In genomic region chrX:57798394-57798793, GRCm38 (mm10) we compare ENCODE assay signal across 19 mouse cellular contexts.
DNase-seq lines count a peak whose midpoint lies in the region; ATAC-seq lines count a peak whose summit lies in the region.
"Had no signal": no experiment of that assay in that cellular context is flagged by ENCODE, and none has a peak within 500 bp of the region (broad histone marks: within the 10 kb centered on the region; RNA-seq: fewer than 3 reads in every experiment).

No protein-coding gene starts in this region.

- 31% methylated on average over 3 of the region's 3 CpGs for WGBS in heart, embryonic 15.5 days
- 17% methylated on average over 3 of the region's 3 CpGs for WGBS in forebrain, embryonic 13.5 days
- WGBS in hindbrain, embryonic 12.5 days = 62% methylated on average over 3 of the region's 3 CpGs
- 35% methylated on average over 3 of the region's 3 CpGs for WGBS in midbrain, embryonic 15.5 days

- H3K4me2 ChIP-seq in heart, embryonic 15.5 days = no peak overlapping the region
- peak overlapping the region; percentile 33 for H3K4me2 ChIP-seq in forebrain, embryonic 13.5 days
- no peak overlapping the region for H3K4me2 ChIP-seq in hindbrain, embryonic 12.5 days (replicated peaks)
- peak overlapping the region; percentile 15; the same call in 1 of the 2 replicates for H3K4me2 ChIP-seq in midbrain, embryonic 15.5 days
- H3K4me2 ChIP-seq: liver, embryonic 12.5 days; lung, embryonic 15.5 days had no signal

- no peaks in the 10 kb centered on the region for H3K36me3 ChIP-seq in heart, embryonic 15.5 days
- no peaks in the 10 kb centered on the region for H3K36me3 ChIP-seq in forebrain, embryonic 13.5 days (ENCODE audit: poor library complexity, severe bottlenecking)
- no peaks in the 10 kb centered on the region for H3K36me3 ChIP-seq in hindbrain, embryonic 12.5 days
- no peaks in the 10 kb centered on the region for H3K36me3 ChIP-seq in midbrain, embryonic 15.5 days (replicated peaks)
- H3K36me3 ChIP-seq: embryonic facial prominence, embryonic 10.5 days; liver, embryonic 12.5 days; lung, embryonic 15.5 days had no signal

- H3K4me1 ChIP-seq in heart, embryonic 15.5 days (replicated peaks) = 0 out of 2 replicates have a peak, but pooled peaks cover 3% of the 10 kb centered on the region
- peaks cover 8% of the 10 kb centered on the region; the same call in 1 of the 2 replicates for H3K4me1 ChIP-seq in forebrain, embryonic 13.5 days
- H3K4me1 ChIP-seq in hindbrain, embryonic 12.5 days = no peaks in the 10 kb centered on the region
- 0 out of 2 replicates have a peak, but pooled peaks cover 4% of the 10 kb centered on the region for H3K4me1 ChIP-seq in midbrain, embryonic 15.5 days
- H3K4me1 ChIP-seq: embryonic facial prominence, embryonic 10.5 days; liver, embryonic 12.5 days; lung, embryonic 15.5 days had no signal

- H3K9me3 ChIP-seq in heart, embryonic 15.5 days (replicated peaks) = no peaks in the 10 kb centered on the region
- H3K9me3 ChIP-seq in forebrain, embryonic 13.5 days (replicated peaks) = no peaks in the 10 kb centered on the region
- H3K9me3 ChIP-seq in hindbrain, embryonic 12.5 days (replicated peaks) = no peaks in the 10 kb centered on the region
- no peaks in the 10 kb centered on the region for H3K9me3 ChIP-seq in midbrain, embryonic 15.5 days
- H3K9me3 ChIP-seq: embryonic facial prominence, embryonic 10.5 days; liver, embryonic 12.5 days; lung, embryonic 15.5 days had no signal

- DNase-seq in heart, postnatal 14 days = no peak
- no peak for DNase-seq in embryo, embryonic 9.5 days (ENCODE audit: extremely low spot score)
- DNase-seq in spleen, adult 18-20 months = no peak
- no peak for DNase-seq in embryo, embryonic 10 days (ENCODE audit: low spot score)
- DNase-seq: cerebellum, adult 11-12 months; cerebellum, postnatal 25 days; gastrocnemius, postnatal 36 days; kidney, postnatal 14 days; right cerebral cortex, postnatal 25 days had no signal

- intact Hi-C loops in heart, postnatal 14 days (cut with DNase I) = no loop called here

- ATAC-seq in heart, embryonic 15.5 days (replicated peaks; ENCODE audit: insufficient number of reproducible peaks, insufficient read depth, low FRiP score, low read depth) = no peak
- peak; percentile 61 for ATAC-seq in forebrain, embryonic 13.5 days
- ATAC-seq in hindbrain, embryonic 12.5 days (ENCODE audit: low FRiP score) = no peak
- peak; percentile 74 for ATAC-seq in midbrain, embryonic 15.5 days (replicated peaks)
- ATAC-seq: intestine, postnatal 0 days; liver, embryonic 12.5 days had no signal

- no peaks in the 10 kb centered on the region for H3K27me3 ChIP-seq in heart, embryonic 15.5 days
- no peaks in the 10 kb centered on the region for H3K27me3 ChIP-seq in forebrain, embryonic 13.5 days
- no peaks in the 10 kb centered on the region for H3K27me3 ChIP-seq in hindbrain, embryonic 12.5 days
- no peaks in the 10 kb centered on the region for H3K27me3 ChIP-seq in midbrain, embryonic 15.5 days (replicated peaks)
- H3K27me3 ChIP-seq: liver, embryonic 12.5 days; lung, embryonic 15.5 days had no signal

- H3K27ac ChIP-seq in heart, embryonic 15.5 days = 0 out of 2 replicates have a peak overlapping the region, but pooled peaks have one; percentile 20
- H3K27ac ChIP-seq in forebrain, embryonic 13.5 days = peak overlapping the region; percentile 57; the same call in 1 of the 2 replicates
- peak overlapping the region; percentile 62 for H3K27ac ChIP-seq in hindbrain, embryonic 12.5 days
- 0 out of 2 replicates have a peak overlapping the region, but pooled peaks have one; percentile 34 for H3K27ac ChIP-seq in midbrain, embryonic 15.5 days
- H3K27ac ChIP-seq: embryonic facial prominence, embryonic 10.5 days; liver, embryonic 12.5 days; lung, embryonic 15.5 days; stomach, postnatal 0 days had no signal

- no peak overlapping the region for H3K9ac ChIP-seq in heart, embryonic 15.5 days
- H3K9ac ChIP-seq in forebrain, embryonic 13.5 days = no peak overlapping the region
- no peak overlapping the region for H3K9ac ChIP-seq in hindbrain, embryonic 12.5 days
- H3K9ac ChIP-seq in midbrain, embryonic 15.5 days = no peak overlapping the region
- H3K9ac ChIP-seq: liver, embryonic 12.5 days; lung, embryonic 15.5 days had no signal

- H3K4me3 ChIP-seq in heart, embryonic 15.5 days = no peak overlapping the region
- H3K4me3 ChIP-seq in forebrain, embryonic 13.5 days = no peak overlapping the region
- no peak overlapping the region for H3K4me3 ChIP-seq in hindbrain, embryonic 12.5 days
- H3K4me3 ChIP-seq in midbrain, embryonic 15.5 days = no peak overlapping the region
- H3K4me3 ChIP-seq: embryonic facial prominence, embryonic 10.5 days; liver, embryonic 12.5 days; lung, embryonic 15.5 days; myocyte had no signal

Comparison
In these comparisons a context has a peak if more than half of its experiments do, and no peak if none do; other contexts are left out.
1. ATAC-seq: peak in forebrain, embryonic 13.5 days (single experiment) and midbrain, embryonic 15.5 days (single experiment); none in heart, embryonic 15.5 days (single experiment) and hindbrain, embryonic 12.5 days (single experiment).
2. H3K4me2 ChIP-seq: peak in forebrain, embryonic 13.5 days (single experiment) and midbrain, embryonic 15.5 days (single experiment); none in heart, embryonic 15.5 days (single experiment) and hindbrain, embryonic 12.5 days (single experiment).
3. Peak in every context shown above with its lines, with median percentiles within 50 percentile points of each other: H3K27ac ChIP-seq.